Mouse (Mus musculus) kidney, adult 9 months (tissue): Measurements from ENCODE around the gene Gnaz.

Experiments used
- DNase-seq: peaks from one replicate; pipeline ENCODE4 v3.0.0; 2022

The Gnaz gene

DNA sequence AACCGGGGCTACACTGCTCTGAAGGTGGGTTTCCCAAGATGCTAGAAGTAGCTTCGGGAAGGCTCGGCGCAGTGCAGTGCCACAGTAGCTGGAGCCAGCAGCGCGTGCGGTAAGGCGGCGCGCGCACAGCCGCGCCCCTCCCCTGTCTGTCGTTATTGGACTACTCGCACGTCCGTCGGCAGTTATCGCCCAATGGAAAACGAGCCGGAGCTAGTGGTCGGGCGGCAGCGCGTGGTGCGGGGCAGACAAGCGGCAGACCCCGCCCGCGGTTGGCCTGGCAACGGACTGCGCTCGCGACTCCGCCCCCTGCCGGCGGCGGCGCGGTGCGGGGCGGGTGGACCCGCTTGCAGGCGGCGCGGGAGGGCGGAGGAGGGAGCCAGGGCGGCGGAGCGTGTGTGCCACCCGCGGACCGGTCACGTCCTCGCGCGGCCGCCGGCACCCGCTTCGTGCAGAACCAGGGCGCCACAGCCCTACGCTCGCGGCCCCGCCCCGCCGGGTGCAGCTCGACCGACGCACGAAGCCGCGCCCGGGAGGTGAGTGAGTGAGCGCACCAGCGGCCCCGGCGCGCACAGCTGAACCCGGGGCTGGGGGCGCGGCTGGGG is at the start of gene Gnaz:
TSS of gene Gnaz (plus strand) at position 328 of the 602 bp plus-strand sequence.
- peak; percentile 97 for DNase-seq

- no peak for DNase-seq
Measured at GRCm38 (mm10) chr10:74919277-74919676, 47.7 kb upstream of the Gnaz start.

DNA sequence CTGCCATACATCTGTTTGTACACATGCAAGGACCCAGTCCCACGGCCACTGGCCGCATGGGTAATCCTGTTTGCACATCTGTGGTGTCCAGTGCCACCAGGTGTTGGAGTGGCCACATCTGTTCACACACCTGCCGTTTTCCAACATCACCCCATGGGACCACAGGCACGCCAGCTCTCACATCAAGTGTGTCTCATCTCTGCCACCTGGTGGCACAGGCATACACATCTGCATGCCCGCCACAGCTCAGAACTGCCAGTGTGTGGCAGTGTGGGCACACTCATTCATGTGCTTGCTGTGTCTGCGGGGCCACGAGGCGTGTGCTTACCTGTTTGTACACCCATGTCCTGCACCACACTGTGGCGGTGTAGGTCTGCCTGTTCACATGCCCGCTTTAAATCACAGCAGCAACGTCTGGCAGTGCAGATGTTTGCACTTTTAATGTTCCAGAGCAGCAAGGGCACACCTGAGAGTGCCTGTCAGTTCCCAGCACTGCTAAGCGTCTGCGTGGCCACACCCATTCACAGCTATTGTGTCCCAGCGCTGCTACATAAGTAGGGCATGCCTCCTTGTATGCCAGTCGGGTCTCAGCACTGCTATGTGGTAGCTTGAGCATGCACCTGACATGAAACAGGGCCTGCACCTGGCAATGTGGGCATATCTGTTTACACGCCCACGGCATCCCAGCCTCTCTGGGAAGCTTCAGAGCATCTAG is 46.0 kb upstream of the Gnaz start:
- DNase-seq, result peak; percentile 66

DNA sequence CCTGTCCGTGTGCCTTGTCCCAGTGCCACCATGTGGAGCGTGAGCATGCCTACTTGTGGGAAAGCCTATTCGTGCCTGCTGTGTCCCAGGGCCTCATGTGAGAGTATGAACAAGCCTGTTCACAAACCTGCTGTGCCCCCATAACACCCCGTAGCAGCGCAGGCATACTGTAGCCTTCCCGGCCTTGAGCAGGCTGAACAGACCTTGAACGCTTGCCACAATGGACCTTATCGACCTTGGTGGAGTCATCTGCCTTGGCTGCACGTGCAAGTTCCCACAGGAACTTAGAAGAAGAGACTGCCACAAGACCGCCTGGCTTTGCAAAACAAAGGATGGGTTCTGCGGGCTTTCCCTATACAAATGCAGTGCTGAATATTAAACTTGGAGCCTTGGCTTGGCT is 45.4 kb upstream of the Gnaz start:
- DNase-seq, result no peak

- DNase-seq, result peak; percentile 30
Measured at GRCm38 (mm10) chr10:74922763-74923162, 44.2 kb upstream of the Gnaz start.

DNA sequence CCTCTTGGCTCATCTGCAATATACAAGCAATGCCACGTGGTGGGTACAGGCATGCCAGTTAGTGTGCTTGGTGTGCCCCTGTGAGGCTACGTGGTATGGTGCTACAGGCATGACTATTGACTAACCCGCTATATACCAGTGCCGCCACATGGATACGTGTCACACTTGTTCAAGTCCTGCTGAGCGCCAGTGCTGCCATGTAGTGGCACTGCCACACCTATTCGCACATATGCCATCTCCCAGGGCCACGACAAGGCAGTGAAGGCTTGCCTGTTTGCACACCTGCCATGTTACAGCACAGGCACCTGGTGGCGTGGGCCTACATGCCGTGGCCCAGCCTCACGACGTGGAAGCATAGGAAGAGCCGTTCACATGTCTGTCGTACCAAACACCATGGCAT is 42.7 kb upstream of the Gnaz start:
- DNase-seq, result no peak

GRCm38 (mm10) chr10:74925324-74925723 is 41.7 kb upstream of the Gnaz start:
- peak; percentile 61 for DNase-seq

GRCm38 (mm10) chr10:74928276-74928675 is 38.7 kb upstream of the Gnaz start:
- no peak for DNase-seq

GRCm38 (mm10) chr10:74929578-74929977 is 37.4 kb upstream of the Gnaz start:
- no peak for DNase-seq

DNA sequence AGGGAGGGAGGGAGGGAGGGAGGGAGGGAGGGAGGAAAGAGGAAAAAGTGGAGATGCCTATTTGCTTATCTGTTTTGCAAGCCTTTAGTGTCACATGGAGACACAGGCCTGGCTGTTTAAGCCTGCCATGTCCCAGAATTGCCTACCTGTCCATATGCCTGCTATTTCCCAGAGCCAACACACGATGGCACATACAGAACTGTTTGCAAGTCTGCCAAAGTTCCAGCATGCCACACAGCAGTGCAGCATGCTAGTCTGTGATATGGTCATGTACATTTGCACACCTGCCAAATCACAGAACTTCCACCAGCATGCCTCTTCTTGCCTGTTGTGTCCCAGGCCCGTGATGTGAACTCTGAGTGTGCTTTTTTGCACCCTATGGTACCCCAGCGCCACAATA is 36.4 kb upstream of the Gnaz start:
- no peak for DNase-seq

GRCm38 (mm10) chr10:74931631-74932030 is 35.3 kb upstream of the Gnaz start:
- DNase-seq, result no peak

DNA sequence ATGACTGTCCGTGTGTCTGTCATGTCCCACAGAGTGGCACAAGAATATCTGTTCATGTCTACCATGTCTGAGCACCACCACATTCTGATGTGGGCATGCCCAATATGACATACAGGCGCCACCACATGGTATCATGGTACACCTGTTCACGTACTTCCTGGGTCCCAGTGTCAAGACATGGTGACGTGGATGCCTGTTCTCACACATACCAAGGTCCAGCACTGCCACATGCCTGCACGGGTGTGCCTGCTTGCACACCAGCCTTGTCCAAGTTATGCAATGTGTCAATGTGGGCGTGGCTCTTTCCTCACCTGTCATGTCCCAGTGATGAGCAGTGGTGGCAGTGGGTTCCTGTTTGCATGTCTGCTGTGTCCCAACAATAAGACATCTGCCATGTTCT is 34.5 kb upstream of the Gnaz start:
- no peak for DNase-seq

DNA sequence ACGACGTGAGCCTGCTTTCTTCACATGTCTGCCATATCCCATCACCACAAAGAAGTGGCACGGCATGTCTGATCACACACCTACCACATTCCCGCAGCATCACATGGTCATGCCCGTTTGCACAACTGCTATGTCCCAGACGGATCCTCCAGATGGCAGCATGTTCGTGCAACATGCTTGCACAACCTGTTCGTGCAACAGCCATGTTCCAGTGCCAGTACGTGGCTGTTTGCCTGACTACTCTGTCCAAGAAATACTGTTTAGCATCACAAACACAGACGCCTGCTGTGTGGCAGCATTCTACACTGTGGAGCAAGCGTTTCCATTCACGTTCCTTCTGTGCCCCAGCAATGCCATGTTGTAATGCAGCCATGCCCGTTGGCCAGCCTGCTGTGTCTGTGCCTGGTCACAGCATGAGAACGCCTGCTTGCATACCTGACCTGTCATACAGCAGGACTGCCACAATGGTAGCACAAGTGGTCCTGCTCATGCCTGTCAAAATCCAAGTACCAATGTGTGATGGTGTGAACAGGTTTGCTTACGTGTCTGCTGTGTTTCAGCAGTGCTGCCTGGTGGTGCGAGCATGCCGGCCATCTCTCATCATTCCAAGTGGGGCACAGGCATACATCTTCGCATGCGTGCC is 33.3 kb upstream of the Gnaz start:
- no peak for DNase-seq

DNA sequence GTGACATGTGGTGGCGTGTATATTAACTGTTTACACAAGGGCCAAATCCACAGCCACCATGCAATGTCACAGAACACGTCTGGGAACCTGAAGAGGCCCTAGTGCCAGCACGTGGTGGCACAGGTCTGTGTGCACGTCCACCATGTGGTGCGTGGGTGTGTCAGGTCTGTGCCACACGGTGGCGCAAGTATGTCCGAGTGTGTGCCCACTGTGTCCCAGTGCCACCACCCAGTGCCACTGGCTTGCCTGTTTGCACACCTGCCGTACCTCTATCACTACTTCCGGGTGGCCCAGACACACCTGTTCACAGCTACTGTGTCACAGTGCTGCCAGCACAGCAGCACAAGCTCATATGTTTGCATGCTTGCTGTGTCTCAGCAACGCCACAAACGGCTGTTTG is 32.5 kb upstream of the Gnaz start:
- DNase-seq, result no peak

DNA sequence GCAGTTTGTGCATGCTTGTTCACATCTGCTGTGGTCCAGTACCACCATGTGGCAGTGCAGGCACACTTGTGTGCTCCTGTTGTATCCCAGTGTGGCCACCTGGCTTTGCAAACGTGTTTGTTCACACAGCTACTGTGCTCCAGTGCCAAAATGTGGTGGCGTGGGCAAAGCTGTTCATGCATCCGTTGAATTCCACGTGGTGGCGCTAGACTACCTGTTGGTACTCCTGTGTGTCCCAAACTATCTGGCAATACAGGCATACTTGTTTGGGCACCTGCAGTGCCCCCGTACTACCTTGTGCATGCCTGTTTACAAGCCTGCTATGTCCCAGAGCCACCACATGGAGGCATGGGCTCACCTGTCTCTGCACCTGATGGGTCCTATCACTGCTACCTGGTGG is 32.0 kb upstream of the Gnaz start:
- peak; percentile 34 for DNase-seq

DNA sequence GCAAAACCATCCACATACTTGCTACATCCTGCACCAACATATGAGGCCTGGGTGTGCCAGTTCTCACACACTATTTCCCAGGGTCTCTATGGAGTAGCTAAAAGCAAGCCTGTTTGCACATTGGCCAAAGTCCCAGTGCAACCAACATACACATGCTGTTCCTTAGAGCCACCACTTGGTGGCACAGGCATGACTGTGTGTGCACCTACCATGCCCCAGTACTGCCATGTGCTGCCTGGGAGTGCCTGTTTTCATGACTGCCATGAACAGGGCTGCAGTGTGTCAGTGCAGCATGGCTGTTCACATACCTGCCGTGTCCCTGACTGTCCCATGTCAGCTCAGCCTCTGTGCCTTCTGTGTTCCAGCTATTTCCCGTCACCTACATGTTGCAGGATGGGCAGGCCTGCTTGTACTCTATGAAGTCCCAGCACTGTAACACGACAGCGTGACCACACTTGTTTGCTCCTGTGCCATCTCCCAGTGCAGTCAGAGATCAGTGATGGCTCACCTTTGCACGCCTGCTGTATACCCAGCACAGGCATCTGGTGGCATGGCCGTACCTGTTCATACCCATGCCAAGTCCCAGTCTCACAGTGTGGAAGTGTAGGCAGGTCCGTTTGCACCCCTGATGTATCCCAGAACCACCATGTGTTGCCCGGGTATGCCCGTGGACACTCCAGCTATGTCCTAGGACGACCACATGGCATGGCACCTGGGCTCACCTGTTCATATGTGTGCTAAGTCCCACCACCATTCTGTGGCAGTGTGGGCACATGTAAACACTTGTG is 29.8 kb upstream of the Gnaz start:
- peak; percentile 21 for DNase-seq

- DNase-seq, result no peak
Measured at GRCm38 (mm10) chr10:74938410-74938809, 28.6 kb upstream of the Gnaz start.

GRCm38 (mm10) chr10:74939300-74939699 is 27.7 kb upstream of the Gnaz start:
- no peak for DNase-seq

DNA sequence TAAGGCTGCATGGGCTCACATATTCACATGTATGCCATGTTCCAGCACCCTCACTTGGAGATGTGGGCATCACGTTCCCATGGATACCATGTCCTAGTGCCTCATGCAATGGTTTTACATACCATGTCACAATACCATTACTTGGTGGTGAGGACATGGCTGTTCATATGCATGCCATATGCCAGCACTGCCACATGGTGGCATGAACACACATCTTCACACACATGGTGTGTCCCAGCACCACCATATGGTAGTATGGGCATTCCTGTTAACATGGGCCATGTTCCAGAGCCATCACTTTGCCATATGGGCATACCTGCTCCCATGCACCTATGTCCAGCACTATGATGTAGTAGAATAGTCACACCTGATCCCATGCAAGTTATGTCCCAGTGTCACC is 26.2 kb upstream of the Gnaz start:
- no peak for DNase-seq

- no peak for DNase-seq
Measured at GRCm38 (mm10) chr10:74952830-74953443, 14.0 kb upstream of the Gnaz start.

DNA sequence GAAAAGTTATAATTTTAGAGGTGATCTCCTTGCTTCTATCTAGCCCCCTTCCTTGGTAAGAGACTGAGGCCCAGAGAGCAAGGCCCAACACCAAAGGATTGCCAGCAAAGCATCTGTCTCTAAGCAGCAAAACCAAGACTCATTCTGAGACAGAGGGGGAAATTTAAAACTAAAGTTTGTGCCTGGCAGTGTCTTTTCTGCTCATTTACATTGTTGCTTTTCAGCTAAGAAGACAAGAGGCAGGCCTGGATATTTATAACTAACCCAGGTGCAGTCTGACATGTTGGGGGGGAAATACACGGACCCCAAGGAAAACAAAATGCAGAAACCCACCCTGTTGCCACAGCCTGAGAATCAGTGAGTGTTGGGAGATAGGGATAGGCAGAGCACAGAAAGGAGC is 2.6 kb upstream of the Gnaz start:
- no peak for DNase-seq

- no peak for DNase-seq
Measured at GRCm38 (mm10) chr10:74967651-74968267, 782 bp downstream of the Gnaz start.

DNA sequence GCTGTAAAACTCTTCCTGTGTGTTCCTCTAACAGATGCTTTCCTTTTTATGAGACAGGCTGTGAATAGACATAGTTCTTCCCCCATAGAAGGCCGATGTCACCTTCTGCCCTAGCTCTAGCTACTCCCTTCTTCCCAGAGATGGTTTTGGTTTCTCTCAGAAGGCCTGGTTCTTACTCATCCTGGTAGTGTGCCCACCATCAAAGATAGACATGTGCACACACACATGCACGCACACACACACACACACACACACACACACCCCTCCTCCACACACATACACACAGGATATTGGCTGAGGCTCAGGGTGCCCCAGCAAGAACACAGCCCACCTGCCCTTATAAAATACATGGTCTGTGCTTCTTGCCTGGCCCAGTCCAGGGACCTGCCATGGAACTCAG is 2.3 kb downstream of the Gnaz start:
- DNase-seq, result no peak
